Mouse (Mus musculus) ES-CJ7 (cell line): ENCODE measurements around the gene Vamp2.

ENCODE experiments used
- DNase-seq: peaks from one replicate; pipeline ENCODE4 v3.0.0; 2011; ENCODE audit warnings: low read depth, low spot score

Gene Vamp2

DNA sequence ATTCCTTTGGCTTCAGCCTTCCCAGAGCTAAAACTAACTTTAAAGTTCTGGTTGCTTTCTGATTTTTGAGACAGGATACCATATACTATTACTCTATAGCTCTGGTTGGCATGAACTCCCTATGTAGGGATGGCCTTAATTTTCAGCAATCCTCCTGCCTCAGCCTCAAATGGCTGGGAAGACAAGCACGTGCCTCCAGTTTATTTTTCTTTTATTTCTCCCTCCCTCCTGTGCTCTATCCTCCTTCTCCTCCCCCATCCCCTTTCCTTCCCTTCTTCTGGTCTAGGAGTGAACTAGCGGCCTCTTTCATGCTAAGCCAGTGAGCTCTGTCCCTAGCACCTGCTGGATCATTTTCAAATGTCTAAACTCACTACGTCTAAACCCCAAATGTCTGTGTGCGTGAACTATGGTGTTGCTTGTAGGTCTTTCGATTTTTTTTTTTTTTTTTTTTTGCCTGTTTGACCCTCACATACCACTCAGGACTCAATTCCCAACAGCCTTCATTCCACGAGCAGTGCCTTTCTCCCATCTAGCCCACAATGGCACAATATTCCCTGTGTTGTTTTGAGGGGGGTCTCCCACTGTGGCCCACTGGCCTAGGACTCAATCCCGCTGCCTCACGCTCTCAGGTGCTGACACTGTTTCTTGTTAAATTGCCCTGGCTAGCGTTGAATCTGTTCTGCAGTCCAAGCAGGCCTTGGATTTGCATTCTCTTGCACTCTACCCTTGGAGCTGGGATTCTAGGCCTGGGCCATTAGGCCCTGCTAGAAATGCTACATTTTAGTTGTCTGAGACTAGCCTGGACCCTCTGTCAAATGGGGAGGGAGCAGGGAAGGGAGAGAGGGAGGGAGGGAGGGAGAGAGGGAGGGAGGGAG, 23.8 kb upstream of the Vamp2 start:
- DNase-seq = peak; percentile 38

DNA sequence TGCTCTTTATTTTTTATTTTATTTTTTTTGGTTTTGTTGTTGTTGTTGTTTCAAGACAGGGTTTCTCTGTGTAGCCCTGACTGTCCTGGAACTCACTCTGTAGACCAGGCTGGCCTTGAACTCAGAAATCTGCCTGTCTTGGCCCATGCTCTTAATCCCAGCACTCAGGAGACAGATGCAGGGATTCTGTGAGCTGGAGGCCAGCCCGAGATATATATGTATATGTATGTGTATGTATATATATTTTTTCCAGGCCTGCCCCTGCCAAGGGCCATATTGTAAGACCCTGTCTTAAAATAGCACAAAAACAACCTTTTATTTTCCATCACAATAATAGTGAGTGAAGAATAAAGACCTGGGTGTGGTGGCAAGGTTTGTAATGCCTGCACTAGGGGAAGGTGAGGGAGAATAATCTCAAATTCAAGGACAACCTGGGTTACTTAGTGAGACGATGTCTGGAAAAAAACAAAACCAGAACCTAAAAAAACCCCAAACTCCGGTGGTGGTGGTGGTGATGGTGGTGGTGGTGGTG, 22.8 kb upstream of the Vamp2 start:
- peak; percentile 31 for DNase-seq

DNA sequence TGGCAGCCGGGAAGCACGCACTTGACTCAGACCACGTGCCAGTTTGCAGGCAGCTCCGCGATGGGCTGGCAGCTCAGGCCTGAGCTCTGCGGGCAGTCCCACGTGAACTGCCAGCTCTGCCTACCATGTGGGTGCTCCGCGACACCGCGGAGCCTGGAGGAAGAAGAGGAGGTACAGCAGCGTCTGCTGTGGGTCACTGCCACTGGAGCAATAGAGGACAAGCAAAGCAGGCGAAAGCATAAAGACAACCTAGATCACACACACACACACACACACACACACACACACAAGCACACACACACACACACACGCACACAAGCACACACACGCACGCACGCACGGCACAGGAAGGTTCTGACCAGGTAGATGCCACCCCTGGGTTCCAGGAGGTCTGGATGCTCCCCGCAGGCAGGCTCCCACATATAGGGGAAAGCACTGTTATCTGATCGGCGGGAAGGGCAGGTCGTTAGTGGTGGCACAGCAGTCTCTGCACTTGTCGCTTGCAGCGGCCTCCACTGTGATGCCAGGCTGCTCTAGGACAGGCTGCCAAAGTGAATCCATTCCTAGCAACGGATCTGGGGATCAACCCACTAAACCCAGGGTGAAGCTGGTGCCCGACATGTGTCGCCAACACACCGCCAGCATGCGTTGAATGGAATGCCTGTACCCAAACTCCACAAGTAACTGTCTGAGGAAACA, 22.0 kb upstream of the Vamp2 start:
- peak; percentile 32 for DNase-seq

DNA sequence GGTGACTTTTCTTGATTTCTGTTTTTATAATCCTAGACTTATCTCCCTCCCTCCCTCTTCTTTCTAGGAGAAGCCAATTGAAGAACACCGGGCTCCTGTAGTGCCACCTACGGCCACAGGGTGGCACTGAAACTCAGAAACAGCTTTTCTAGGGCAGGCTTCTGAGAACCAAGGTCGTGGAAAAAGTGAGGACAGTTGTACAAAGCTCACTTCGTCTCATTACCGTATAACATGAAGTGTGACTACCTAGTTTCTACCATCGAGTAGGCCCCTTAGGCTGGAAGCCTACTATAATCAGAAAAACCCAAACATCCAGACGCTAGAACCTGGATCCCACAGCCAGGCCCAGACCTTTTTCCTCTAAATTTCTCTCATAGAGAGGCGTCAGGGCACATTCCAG, 21.3 kb upstream of the Vamp2 start:
- peak; percentile 90 for DNase-seq

DNA sequence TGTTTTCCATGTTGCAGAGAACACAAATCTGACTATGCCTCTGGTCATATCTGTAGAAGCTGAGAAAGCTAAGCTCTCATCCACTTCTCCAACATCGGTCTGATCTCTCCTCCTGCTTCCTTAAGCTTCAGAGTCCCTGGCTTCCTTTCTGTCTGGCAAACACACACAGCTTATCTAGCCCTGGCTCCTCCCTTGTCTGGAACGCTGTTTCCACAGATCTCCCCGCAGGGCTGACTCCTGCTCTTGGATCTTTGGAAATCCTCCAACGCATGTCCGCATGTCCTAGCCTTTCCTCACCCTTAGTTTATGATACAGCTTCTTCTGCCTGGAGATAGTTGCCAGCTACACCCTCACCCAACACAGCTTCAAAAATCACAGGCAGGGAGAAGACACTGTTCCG, 20.7 kb upstream of the Vamp2 start:
- peak; percentile 25 for DNase-seq

DNA sequence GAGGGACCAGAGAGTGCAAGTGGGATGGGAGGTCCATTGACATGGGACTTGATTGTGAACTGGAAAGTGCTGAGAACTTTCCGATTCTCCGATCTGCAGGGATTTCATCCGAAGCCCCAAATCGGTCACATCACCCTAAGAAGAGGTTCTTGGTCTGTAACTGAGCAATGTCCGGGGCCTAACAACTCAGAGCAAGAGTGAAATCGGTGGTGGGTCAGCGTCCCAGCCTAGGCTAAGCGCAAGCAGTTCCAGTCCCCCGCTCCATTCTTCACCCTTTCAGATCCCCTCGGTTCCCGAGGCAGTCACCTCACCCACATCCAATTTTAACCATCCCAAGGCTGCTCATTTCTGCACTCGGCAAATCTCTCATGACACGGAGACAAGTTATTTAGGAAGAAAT, 18.2 kb upstream of the Vamp2 start:
- DNase-seq = no peak

DNA sequence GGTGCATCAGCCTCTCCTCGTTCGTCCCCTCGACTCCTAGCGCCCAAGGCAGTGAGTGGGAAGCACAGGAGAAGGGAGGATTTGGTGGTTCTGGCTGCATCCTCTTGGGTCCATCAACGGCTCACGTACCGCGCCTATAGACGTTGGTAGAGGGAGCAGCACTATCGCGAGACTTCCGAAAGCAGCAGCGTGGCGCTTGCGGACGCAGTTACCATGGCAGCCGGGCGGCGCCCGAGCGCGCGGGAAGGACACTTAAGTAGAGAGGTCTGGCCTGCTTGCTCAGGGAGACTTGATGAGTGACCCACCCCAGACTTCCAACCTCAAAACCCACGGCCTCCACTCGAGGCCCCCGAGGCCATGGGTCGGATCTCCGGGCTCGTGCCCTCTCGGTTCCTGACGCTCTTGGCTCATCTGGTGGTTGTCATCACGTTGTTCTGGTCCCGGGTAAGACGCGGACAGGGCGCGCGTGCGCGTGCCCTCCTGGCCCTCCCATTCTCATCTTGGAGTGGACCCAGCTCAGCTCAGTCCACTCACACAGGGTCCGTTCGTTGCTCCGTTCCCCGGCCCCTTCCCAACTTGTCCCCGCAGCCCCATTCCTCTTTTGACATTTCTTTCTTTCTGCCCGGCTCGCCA, 17.6 kb upstream of the Vamp2 start, which contains the start of gene Tmem107:
Tmem107 (plus strand) TSS at position 217 of the 633 bp plus-strand sequence.
- DNase-seq = peak; percentile 97

DNA sequence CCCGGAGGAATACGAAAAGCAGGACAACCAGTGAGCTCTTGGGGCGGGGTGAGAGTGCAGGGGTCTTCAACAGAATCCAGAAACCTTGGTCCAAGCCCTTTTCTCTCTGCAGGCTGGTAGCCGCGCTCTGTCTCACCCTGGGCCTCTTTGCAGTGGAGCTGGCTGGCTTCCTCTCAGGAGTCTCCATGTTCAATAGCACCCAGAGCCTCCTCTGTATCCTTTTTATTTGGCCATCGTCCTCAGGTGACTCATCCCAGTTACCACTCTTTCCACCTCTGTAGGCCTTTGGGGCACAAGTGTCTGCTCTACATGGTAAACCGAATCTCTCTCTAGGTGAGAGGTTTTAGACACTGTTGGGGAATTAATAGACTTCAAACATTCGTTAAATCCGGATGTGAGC, 17.0 kb upstream of the Vamp2 start:
- no peak for DNase-seq

DNA sequence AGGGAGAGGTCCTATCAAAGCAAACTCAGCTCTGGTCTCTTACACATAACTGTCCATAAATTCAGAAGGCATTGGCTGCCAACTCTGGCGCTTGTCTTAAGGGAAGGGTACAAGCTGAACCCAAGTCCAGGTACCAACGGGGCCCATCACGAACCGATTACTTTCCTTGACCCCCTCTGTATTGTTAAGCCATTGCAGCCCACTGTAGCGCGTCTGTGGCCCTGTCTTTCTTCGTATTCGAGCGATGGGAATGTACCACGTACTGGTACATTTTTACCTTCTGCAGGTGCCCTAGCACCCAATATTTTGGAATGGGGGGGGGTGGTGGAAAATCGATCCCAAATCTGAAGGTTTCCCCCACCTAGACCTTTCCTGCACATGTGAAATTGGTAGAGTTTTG, 16.1 kb upstream of the Vamp2 start:
- DNase-seq = no peak

DNA sequence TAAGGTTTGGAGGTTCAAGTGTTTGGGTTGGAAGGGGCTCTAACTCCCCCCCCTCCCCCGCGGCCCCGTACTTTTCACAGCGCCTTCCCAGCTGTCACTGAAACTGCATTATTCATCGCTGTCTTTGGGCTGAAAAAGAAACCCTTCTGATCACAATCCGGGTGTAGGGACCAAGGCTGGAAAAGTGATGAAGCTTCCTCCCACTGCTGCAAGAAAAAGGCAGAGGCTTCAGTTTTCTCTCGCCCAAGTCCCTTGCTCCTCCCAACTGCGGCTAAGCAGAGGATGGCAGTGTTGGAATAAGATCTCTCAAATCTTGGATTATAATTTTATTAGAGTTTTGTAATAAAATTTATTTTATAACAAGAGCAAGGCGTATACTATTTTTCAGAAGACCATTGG, 15.6 kb upstream of the Vamp2 start:
- no peak for DNase-seq

DNA sequence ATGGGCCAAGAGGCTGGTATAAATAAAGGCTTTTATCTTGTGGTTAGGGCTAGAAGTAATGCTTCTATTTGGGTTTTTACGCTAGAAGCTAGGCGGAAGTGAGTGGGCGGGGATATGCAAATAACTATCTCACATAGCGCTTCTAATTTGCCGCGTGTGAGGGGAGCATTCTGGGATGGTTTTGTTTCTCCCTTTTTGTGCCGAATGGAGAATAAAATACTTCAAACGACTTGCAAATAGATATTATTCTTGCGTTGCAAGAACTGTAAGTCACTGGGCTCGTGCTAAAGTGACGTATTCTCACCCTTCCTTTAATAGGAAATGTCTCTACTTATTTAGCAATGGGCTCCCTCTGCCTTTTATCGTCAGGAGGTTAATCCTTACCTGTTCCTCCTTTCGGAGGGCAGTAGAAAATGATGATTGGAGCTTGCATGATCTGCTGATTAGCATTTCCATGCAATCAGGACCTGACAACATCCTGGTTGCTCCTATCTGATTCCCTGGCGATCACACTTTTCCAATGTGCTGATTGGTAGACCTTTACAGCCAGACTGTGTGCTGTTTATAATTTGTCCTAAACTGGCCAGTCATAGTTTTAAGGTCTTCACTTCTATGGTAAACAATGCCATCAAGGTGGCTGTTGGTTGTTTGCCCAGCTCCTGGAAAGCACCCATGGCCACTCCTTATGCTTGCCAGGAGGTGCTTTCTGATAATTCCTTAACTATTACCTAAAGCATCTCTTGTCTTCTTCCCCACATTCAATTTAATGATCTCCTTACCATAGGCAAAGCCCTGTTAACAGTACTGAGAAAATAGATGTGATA, 15.0 kb upstream of the Vamp2 start:
- peak; percentile 98 for DNase-seq

DNA sequence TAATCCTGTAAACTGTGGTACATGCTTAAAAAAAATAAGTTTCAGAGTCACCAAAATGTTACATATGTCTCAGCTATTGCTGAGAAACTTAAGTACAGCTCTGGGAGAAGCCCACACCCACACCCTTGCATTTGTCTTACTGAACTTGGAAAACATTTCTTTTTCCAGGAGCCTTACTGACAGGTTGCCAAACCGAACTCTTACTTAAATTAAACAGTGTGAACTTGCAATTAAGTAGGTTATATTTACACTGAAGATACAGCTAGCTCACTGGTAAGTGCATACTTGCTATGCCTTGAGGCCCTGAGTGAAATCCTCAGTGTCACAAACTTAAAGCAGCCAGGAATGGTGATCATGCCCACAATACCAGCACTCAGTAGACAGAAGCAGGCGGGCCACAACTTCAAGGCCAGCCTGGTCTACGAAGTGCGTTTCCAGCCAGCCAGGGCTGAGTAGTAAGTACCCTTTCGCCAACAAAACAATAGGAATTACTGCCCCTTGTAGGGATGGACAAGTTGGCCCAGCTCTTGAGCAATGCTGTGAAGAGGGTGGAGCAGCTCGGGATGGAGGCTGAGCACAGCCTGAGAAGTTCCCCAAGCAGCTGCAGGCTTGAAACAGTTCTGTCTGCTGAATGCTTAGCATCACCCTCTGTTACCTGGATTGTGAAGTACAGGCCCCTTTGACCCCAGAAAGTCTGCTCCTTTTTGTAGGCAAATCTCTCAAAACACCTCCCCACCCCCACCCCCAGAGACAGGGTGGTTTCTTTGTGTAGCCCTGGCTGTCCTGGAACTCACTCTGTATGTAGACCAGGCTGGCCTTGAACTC, 14.1 kb upstream of the Vamp2 start:
- DNase-seq = peak; percentile 71

DNA sequence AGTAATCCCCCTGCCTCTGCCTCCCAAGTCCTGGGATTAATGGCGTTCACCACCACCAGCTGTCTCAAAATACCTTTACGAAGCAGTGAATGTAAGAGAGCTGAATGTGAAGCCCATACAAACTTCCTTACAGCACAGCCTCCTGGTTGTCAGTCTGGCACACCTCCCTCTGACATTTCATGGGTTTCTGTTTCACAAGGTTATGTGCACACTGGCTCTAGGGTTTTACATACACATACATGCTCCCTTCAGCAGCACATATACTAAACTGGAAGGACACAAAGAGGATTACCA, 13.6 kb upstream of the Vamp2 start:
- DNase-seq = no peak

DNA sequence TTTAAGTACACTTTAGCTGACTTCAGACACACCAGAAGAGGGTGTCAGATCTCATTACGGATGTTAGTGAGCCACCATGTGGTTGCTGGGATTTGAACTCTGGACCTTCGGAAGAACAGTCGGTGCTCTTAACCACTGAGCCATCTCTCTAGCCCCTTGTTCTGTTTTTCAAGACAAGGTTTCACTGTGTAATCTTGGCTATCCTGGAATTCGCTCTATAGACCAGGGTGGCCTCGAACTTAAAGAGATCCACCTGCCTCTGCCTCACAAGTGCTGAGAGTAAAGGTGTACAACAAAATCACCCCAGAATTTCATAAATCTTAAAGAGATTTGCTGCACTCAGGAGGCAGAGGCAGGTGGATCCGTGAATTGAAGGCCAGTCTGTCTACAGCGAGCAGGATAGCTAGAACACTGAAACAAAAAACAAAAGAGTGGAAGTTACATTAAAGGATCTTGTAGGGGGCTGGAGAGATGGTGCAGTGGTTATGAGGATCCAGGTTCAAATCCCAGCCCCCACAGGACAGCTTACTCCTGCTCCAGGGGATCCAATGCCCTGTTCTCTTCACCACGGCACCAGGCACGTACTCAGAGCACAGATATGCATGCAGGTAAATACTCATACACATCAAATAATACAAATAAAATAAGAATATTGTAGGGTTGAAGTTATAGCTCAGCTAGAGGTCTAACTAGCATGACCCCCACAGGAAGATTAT, 12.4 kb upstream of the Vamp2 start:
- peak; percentile 90 for DNase-seq

DNA sequence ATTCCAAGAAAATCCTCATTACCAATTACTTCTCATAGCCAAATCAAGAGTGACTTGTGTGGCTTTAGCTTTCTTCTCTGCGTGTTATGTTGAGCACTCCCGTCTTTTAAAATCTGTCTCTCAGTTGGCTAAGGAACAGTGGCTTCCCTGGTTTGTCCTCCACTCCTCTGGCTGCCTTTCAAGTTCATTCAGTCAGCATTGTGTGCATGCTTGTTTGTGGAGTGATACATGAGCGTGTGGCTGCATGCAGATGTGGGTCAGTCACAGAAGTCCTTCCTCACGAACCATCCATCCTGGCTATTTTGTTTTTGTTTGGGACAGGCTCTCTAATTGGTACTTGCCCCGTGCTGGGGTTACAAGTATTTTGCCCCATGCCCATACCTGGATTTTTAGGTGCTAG, 11.7 kb upstream of the Vamp2 start:
- DNase-seq = no peak

DNA sequence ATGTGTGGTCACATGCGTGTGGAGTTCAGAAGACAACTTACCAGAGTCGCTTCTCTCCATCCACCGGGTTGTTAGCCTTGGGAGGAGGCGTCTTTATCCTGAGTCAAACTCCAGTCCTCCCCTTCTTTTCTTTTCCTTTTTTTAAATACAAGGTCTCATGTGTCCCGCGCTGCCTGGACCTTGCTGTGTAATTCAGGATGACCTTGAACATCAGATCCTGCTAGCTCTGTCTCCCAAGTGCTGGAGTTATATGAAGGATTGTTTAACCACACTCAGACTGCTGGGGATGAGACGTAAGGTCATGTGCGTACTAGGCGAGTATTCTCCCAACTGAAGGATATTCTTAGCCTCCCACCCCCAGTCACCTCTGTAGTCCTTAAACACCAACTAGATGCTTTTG, 11.0 kb upstream of the Vamp2 start:
- no peak for DNase-seq

DNA sequence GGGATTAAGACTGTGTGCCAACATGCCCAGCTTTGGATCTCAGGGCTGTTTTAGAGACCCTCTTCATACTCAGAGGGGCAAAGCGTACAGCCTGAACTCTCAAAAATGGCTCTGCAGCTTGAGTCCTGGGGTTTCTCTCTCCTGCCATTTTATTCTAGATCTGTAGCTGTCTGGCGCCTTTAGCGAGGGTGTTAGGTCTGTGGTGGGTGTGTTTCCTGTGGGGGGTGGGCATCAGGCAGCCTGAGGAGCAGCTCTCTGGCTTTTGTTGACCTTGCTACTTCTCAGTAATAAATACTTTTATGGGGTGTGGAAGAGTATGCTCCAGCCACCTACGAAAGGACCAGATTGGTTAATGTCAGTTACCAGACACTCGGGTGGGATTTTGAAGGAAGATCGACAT, 10.2 kb upstream of the Vamp2 start:
- no peak for DNase-seq

DNA sequence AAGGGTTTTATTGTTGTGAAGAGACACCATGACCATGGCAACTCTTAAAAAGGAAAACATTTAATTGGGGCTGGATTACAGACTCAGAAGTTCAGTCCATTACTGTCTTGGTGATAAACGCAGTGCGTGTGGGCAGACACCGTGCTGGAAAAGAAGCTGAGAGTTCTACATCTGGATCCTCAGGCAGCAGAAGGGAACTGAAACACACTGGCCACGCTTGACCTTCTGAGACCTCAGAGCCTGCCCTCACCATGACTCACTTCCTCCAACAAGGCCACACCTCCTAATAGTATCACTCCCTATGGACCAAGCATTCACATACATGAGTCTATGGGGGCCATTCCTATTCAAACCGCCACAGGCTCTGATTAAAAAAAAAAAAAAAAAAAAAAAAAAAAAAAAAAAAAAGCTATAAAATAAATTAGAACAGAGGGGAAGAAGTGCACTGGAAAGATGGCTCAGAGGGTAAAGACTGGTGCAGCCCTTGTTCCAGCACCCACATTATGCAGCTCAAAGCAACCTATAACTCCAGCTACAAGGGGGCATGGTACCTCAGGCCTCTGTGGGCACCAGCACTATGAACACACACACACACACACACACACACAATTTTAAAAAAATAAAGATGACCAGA, 9.4 kb upstream of the Vamp2 start:
- no peak for DNase-seq

DNA sequence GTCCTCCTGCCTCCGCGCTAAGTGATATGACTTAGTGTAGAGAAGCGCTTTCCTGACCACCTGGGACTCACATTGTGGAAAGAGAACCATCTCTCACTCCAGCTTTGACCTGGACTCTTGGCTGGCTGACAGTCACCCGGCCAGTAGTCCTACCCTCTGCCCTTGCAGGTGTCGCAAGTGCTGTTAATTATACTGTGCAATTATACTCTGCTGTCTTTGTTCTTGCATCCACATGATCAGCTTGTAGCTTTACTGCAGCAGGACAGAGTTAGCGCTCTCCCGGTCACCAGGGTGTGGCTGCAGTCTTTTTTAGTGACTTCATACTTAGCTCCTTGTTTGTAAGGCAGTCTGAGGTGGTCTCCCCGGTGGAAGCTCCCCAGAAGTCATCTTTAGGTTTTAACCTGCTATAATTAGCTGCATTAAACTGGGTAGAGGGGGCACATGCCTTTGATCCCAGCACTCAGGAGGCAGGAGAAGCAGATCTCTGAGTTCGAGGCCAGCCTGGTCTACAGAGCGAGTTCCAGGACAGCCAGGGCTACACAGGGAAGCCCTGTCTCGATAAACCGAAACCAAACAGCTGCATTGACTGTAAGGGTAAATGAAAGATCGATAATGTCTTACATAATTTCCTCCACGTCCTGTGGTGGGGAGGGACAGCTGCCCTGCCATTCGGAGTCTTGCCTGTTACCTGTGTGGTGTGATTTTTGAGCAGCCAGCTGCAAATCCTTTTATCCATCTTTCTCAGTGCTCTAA, 8.0 kb upstream of the Vamp2 start:
- DNase-seq = no peak
